Mouse (Mus musculus): ENCODE results near the gene Dis3. TPM values are rescaled to one million over a fixed set of nuclear protein-coding genes. Genes with fewer than 3 reads are reported as not detected.
"Not testable (repeated sequence)": the region's sequence is repeated elsewhere in the genome, so short reads cannot be mapped to it uniquely, and the experiment has no call there.

Gene Dis3
- polyA plus RNA-seq, 1 experiment from 2014 or later = 33.3 TPM

DNA sequence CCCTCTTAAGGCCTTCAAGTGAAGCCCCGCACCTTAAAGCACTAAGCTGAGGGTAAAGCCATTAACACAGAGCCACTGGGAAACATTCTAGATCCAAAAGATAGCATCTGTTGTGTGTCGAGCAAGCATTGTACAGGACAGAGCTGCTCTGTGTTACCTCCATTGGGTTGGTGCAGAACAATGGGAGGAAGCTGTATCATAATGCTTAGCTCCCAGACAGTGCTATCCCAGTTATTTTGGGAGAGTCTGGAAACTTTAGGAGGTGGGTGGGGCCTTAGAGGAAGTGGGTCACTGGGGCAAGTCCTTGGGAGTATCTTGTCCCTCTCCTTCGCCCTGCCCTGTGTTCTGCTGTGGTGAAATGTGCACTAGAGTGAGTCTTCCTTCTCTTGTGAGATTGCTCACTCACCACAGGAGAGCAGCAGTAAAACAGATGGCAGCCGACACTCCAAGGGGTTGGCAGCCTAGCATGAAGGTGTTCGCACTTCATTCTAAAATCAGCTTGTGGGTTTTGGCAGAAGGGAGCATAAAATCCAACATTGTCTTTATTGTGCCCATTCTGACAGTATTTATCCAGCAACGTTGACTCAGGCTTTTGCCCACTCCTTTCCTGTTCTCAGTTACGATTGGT is 40.5 kb downstream of the Dis3 start:
- ATAC-seq = peak; percentile 44
- WGBS (ENCODE audit: insufficient replicate concordance) = 81% methylated on average over 7 of the region's 7 CpGs
- H3K36me3 ChIP-seq = peaks cover 82% of the 10 kb centered on the region

GRCm38 (mm10) chr14:99046782-99047181 is 52.8 kb downstream of the Dis3 start:
- peaks cover 32% of the 10 kb centered on the region for H3K36me3 ChIP-seq
- H3K27me3 ChIP-seq (replicated peaks) = no peaks in the 10 kb centered on the region
- ATAC-seq = no peak
- H3K27ac ChIP-seq = peak overlapping the region; percentile 97
- H3K9me3 ChIP-seq (replicated peaks) = no peaks in the 10 kb centered on the region
- peak overlapping the region; percentile 78 for H3K4me3 ChIP-seq
- WGBS (ENCODE audit: insufficient replicate concordance) = under 1% methylated on average over 15 of the region's 15 CpGs
- peak overlapping the region; percentile 80 for H3K9ac ChIP-seq
- peak overlapping the region; percentile 78 for H3K4me2 ChIP-seq
- H3K4me1 ChIP-seq = peaks cover 43% of the 10 kb centered on the region

More for the DNA sequence above, 40.5 kb downstream of the Dis3 start:
- H3K4me1 ChIP-seq = no peaks in the 10 kb centered on the region
- no peaks in the 10 kb centered on the region for H3K9me3 ChIP-seq (replicated peaks)
- H3K9ac ChIP-seq = no peak overlapping the region
- H3K27me3 ChIP-seq (replicated peaks) = no peaks in the 10 kb centered on the region
- H3K4me3 ChIP-seq = no peak overlapping the region
- no peak overlapping the region for H3K4me2 ChIP-seq
- H3K27ac ChIP-seq = no peak overlapping the region

DNA sequence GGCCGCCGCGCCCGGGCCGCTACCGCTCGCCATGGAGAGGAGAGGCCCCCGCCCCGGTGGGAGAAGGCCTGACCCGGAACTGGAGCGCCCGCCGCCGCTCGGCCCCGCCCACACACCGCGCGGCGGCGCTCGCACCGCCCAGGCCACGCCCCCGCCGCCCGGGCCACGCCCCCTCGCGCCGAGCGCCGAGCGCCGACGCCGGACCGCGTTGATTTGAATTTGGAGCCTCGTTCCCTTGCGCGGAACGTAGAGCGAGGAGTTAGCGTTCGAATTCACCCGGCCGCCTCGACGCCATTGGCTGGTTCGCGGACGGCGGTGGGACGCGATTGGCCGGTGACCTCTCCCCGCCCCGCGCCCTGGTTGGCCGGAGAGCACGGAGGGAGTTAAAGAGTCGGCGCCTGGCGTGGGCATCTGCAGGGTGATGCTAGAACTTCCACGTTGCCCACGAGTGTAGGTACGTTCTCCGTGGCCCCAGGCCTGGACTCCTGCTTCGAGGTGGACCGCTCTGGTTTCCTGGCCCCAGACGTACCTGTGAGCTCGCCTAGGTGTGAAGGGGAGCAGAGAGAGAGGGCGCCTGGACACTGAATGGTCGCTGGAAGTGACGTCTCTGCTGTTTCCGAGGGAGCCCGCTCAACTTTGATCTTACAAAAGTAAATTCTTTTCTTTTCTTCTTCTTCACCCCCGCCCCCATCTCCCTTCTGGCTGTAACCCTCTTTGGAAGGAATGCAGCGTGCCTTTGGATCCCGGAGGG is 53.4 kb downstream of the Dis3 start, which contains the start of the genes Mzt1 and Bora:
TSS of gene Mzt1 (minus strand) at position 104 of the 751 bp plus-strand sequence.
TSS of gene Bora (plus strand) at position 192 of the 751 bp plus-strand sequence.
- under 1% methylated on average over 68 of the region's 81 CpGs for WGBS (ENCODE audit: insufficient replicate concordance)
- Histone ChIP-seq H3K4me2 (peak within 1 kb of the TSS; percentile 79), H3K9me3 (replicated peaks) (no peaks in the 10 kb centered on the region), H3K36me3 (peaks cover 26% of the 10 kb centered on the region), H3K27me3 (replicated peaks) (no peaks in the 10 kb centered on the region), H3K4me1 (peaks cover 49% of the 10 kb centered on the region), H3K9ac (peak within 1 kb of the TSS; percentile 96), H3K4me3 (peak within 1 kb of the TSS; percentile 78), H3K27ac (peak within 1 kb of the TSS; percentile 97)
- peak; percentile 93 for ATAC-seq

- Histone ChIP-seq H3K27ac (peak overlapping the region; percentile 97), H3K9ac (peak overlapping the region; percentile 96), H3K27me3 (replicated peaks) (no peaks in the 10 kb centered on the region), H3K4me3 (peak overlapping the region; percentile 78), H3K36me3 (peaks cover 19% of the 10 kb centered on the region), H3K9me3 (replicated peaks) (no peaks in the 10 kb centered on the region), H3K4me1 (peaks cover 53% of the 10 kb centered on the region), H3K4me2 (peak overlapping the region; percentile 79)
- under 1% methylated on average over 58 of the region's 70 CpGs for WGBS (ENCODE audit: insufficient replicate concordance)
- 0 out of 2 replicates have a peak, but pooled peaks have one; percentile 19 for ATAC-seq
These were observed 54.1 kb downstream of the Dis3 start for GRCm38 (mm10) chr14:99045378-99046030.

DNA sequence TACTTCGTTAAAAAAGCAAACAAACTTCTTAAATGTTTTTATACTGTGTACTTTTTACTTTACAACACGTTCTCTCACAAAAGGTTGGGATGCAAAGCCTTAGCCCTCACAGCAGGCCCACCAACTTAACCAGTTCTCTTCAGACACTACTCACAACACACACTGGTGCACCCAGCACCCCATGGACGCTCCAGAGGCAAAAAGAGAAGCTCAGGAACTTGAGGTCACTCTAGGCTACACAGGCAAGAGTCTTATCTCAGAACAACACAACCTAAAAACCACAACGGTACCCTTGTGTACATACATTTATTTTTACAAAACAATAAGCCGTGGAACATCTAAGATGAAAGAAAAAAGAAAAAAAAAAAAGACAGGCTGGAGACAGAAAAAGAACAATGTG is 54.9 kb downstream of the Dis3 start:
- Histone ChIP-seq H3K9me3 (replicated peaks) (no peaks in the 10 kb centered on the region), H3K4me2 (peak overlapping the region; percentile 79), H3K27me3 (replicated peaks) (no peaks in the 10 kb centered on the region), H3K9ac (peak overlapping the region; percentile 96), H3K4me3 (peak overlapping the region; percentile 78), H3K36me3 (peaks cover 22% of the 10 kb centered on the region), H3K4me1 (peaks cover 55% of the 10 kb centered on the region), H3K27ac (peak overlapping the region; percentile 97)
- ATAC-seq = no peak
- WGBS (ENCODE audit: insufficient replicate concordance) = 3% methylated on average over 5 of the region's 5 CpGs

- Histone ChIP-seq H3K4me1 (peaks cover 54% of the 10 kb centered on the region), H3K36me3 (peaks cover 26% of the 10 kb centered on the region), H3K4me3 (peak overlapping the region; percentile 78), H3K9ac (peak overlapping the region; percentile 96), H3K27me3 (replicated peaks) (no peaks in the 10 kb centered on the region), H3K4me2 (peak overlapping the region; percentile 79), H3K27ac (peak overlapping the region; percentile 97), H3K9me3 (replicated peaks) (no peaks in the 10 kb centered on the region)
- WGBS (ENCODE audit: insufficient replicate concordance) = 34% methylated on average over 10 of the region's 10 CpGs
- ATAC-seq = no peak
These were observed 55.5 kb downstream of the Dis3 start for GRCm38 (mm10) chr14:99044096-99044495.

DNA sequence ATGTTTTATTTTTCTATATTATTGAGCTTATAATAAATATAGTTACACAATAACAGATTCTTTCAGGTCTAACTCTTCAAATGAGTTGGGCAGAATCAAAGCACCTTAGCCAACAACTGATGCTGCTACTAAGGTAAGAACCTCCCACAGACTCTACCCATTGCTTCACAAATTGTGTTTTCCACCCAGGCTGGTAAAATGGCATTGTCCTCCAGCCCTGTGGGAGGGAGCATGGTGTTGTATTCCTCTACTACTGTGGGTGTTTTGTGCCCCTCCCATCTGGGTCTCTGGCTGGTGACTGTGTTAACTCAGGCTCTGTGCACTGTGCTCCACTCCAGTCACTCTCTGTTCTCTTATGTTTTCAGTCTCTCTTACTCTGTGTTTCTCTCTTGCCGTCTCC is 56.1 kb downstream of the Dis3 start:
- 43% methylated on average over 1 of the region's 1 CpGs for WGBS (ENCODE audit: insufficient replicate concordance)
- Histone ChIP-seq H3K27me3 (replicated peaks) (no peaks in the 10 kb centered on the region), H3K36me3 (peaks cover 28% of the 10 kb centered on the region), H3K9me3 (replicated peaks) (no peaks in the 10 kb centered on the region), H3K27ac (peak overlapping the region; percentile 97; the same call in 1 of the 2 replicates), H3K9ac (peak overlapping the region; percentile 52; the same call in 1 of the 2 replicates), H3K4me3 (peak overlapping the region; percentile 78), H3K4me2 (peak overlapping the region; percentile 79), H3K4me1 (peaks cover 50% of the 10 kb centered on the region)
- ATAC-seq = no peak

DNA sequence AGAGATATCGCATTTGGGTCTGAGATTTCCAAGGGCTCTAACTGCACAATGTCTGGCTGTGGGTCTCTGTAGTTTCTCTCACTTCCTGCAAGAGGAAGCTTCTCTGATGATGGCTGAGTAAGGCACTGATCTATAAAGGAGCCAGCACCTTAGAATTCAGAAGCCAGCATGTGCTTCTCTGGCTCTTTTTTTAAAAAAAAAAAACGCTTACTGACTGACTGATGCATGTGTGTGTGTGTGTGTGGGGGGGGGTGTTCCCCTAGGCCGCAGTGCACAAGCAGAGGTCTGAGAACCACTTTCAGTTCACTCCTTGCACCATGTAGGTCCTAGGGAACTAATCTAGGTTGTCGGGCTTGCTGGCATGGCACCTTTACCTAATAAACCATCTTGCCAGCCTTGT is 58.2 kb downstream of the Dis3 start:
- H3K36me3 ChIP-seq = peaks cover 35% of the 10 kb centered on the region
- no peak overlapping the region for H3K27ac ChIP-seq
- 53% methylated on average over 4 of the region's 4 CpGs for WGBS (ENCODE audit: insufficient replicate concordance)
- ATAC-seq = no peak
- H3K4me2 ChIP-seq = 0 out of 2 replicates have a peak overlapping the region, but pooled peaks have one; percentile 13
- H3K4me1 ChIP-seq = peaks cover 49% of the 10 kb centered on the region
- no peaks in the 10 kb centered on the region for H3K9me3 ChIP-seq (replicated peaks)
- H3K27me3 ChIP-seq (replicated peaks) = no peaks in the 10 kb centered on the region
- no peak overlapping the region for H3K4me3 ChIP-seq
- H3K9ac ChIP-seq = no peak overlapping the region; the same call in 1 of the 2 replicates

DNA sequence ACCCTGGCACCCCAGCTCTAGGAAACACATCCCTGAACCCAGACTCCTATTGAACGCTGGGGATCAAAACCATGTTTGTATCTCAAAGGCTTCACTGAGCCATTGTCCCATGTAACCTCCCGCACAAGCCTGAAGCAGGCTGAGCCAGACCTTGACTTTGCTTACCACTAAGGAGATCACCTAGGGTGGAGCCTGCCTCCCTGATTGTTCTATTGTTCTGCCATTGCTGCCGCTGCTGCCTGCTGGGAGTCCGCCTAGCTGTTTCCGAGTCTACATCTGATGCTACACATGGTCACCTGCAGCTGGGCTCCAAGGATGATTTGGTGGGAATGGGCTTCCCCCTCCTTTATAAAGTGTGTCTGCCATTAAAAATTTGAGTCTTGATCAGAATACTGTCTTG is 60.3 kb downstream of the Dis3 start:
- WGBS (ENCODE audit: insufficient replicate concordance) = 77% methylated on average over 5 of the region's 5 CpGs
- H3K27ac ChIP-seq; H3K9ac ChIP-seq; ATAC-seq; H3K27me3 ChIP-seq (replicated peaks); H3K4me2 ChIP-seq; H3K9me3 ChIP-seq (replicated peaks); H3K4me3 ChIP-seq: not testable (repeated sequence)
- Histone ChIP-seq H3K4me1 (peaks cover 40% of the 10 kb centered on the region), H3K36me3 (peaks cover 48% of the 10 kb centered on the region)

- Histone ChIP-seq H3K4me2 (no peak overlapping the region), H3K9ac (no peak overlapping the region), H3K4me3 (no peak overlapping the region), H3K36me3 (peaks cover 54% of the 10 kb centered on the region), H3K4me1 (peaks cover 29% of the 10 kb centered on the region), H3K27me3 (replicated peaks) (no peaks in the 10 kb centered on the region), H3K9me3 (replicated peaks) (no peaks in the 10 kb centered on the region), H3K27ac (no peak overlapping the region)
- ATAC-seq = no peak
- 79% methylated on average over 2 of the region's 2 CpGs for WGBS (ENCODE audit: insufficient replicate concordance)
These were observed 61.9 kb downstream of the Dis3 start for GRCm38 (mm10) chr14:99037703-99038102.

DNA sequence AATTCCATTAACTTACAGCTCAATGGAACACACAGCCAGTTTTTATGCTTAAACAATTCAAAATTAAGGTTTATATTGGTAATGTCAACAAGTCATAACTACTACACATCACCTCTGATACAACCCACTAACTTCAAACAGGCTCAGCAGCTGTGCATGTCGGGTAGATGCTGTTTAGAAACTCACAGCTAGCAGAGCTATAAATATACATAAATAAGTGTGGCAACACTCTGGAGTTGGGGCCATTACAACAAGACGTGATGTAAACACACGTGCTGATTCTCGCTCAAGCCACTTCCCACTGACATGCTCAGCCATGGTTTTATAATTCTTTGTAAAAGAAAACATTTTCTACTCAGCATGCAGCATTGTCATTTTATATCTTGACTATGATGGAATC is 63.5 kb downstream of the Dis3 start:
- no peak overlapping the region for H3K27ac ChIP-seq
- no peak overlapping the region for H3K4me3 ChIP-seq
- H3K4me1 ChIP-seq = peaks cover 16% of the 10 kb centered on the region
- no peak overlapping the region for H3K9ac ChIP-seq
- ATAC-seq = no peak
- H3K36me3 ChIP-seq = peaks cover 61% of the 10 kb centered on the region
- WGBS (ENCODE audit: insufficient replicate concordance) = 77% methylated on average over 4 of the region's 4 CpGs
- H3K27me3 ChIP-seq (replicated peaks) = no peaks in the 10 kb centered on the region
- H3K9me3 ChIP-seq (replicated peaks) = no peaks in the 10 kb centered on the region
- no peak overlapping the region for H3K4me2 ChIP-seq

DNA sequence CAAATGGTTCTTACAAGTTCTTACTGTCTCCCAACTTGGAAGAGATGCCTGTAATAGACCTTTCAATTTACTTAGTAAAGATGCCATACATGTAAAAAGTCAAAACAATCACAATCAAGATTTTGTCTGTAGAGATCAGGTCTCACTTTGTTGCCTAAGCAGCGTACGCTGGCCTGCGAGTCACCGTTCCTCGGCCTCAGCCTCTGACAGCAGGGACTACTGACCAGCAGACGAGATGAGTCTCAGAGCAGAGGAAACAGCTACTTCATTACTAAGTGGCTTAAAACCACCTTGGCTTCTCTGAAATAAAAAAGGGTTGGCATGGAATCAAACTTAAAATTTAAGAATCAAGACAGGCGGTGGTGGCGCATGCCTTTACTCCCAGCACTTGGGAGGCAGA is 64.7 kb downstream of the Dis3 start:
- H3K9ac ChIP-seq; ATAC-seq; H3K27ac ChIP-seq; H3K27me3 ChIP-seq (replicated peaks); H3K4me3 ChIP-seq; H3K4me2 ChIP-seq; H3K9me3 ChIP-seq (replicated peaks): not testable (repeated sequence)
- WGBS (ENCODE audit: insufficient replicate concordance) = 91% methylated on average over 8 of the region's 8 CpGs
- peaks cover 55% of the 10 kb centered on the region for H3K36me3 ChIP-seq
- H3K4me1 ChIP-seq = peaks cover 12% of the 10 kb centered on the region; the same call in 1 of the 2 replicates

All from liver, embryonic 12.5 days (tissue).